Mouse (Mus musculus): Measurements from ENCODE around the gene Srgap3.

DNA sequence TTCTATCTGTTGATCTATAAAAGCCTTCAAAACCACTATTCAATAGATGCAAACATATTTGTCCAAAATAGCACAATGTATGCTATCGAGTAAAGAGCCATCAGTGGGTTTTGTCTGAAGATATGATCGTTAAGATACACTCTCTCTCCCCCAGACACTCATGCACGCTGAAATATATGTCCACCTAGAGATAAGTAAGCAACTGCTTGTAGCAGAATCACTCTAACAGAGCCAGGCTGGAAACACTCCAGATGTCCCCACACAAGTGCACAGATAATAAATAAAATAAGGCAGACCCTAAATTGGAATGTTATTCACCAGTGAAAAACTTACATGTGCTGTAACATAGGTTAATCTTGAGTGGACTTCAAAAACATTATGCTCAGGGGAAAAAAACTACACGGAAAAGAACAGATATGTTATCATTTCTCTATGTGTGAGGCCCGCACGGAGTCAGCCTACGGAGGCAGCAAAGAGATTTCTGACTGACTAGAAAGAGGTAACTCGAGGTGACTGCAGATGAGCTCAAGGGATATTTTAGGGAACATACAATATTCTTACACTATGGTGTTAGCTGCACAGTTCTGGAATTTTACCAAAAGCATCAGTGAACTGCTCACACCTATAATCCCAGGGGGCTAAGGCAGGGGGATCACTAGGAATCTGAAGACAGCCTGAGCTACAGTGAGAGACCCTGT is 39.0 kb downstream of the Srgap3 start:
- TF ChIP-seq CTCF (IDR thresholded peaks at IDR 0.05; ENCODE audit: borderline replicate concordance, insufficient read depth, low read length) (no peak), POLR2A (IDR thresholded peaks at IDR 0.05; ENCODE audit: low read depth, low read length) (no peak)

Measured in embryonic fibroblast, embryonic 13.5 days (primary cell).